Mouse (Mus musculus) embryonic facial prominence, embryonic 13.5 days (tissue): Measurements from ENCODE around the gene Matn1. TPM values are rescaled to one million over a fixed set of nuclear protein-coding genes. Genes with fewer than 3 reads are reported as not detected.

ENCODE experiments used
- ATAC-seq: fragments of 200-750 bp; cut with Nextera tagmentation; 2 replicates; pipeline ENCODE4 v1.8.0; 2017; ENCODE audit warnings: low read depth; ENCODE audit not compliant: insufficient number of reproducible peaks, insufficient read depth, low FRiP score, low TSS enrichment
- H3K27ac ChIP-seq: fragments of 300-500 bp; sonication (generic); 2 replicates; pipeline ENCODE4 v1.5.1; 2015; ENCODE audit warnings: moderate library complexity, mild to moderate bottlenecking, inconsistent platforms
- H3K27me3 ChIP-seq: fragments of 300-500 bp; sonication (generic); 2 replicates; pipeline ENCODE4 v1.6.1; 2015; ENCODE audit warnings: mild to moderate bottlenecking, inconsistent platforms
- H3K36me3 ChIP-seq: fragments of 300-500 bp; sonication (generic); 2 replicates; pipeline ENCODE4 v1.6.1; 2015; ENCODE audit warnings: mild to moderate bottlenecking, inconsistent platforms
- H3K4me1 ChIP-seq: fragments of 300-500 bp; sonication (generic); 2 replicates; pipeline ENCODE4 v1.6.1; 2015; ENCODE audit warnings: inconsistent platforms
- H3K4me2 ChIP-seq: fragments of 300-500 bp; sonication (generic); 2 replicates; pipeline ENCODE4 v1.6.1; 2015; ENCODE audit warnings: moderate library complexity, mild to moderate bottlenecking, inconsistent platforms
- H3K4me3 ChIP-seq: fragments of 300-500 bp; sonication (generic); 2 replicates; pipeline ENCODE4 v1.5.1; 2015; ENCODE audit warnings: mild to moderate bottlenecking, inconsistent platforms
- H3K9ac ChIP-seq: fragments of 300-500 bp; sonication (generic); 2 replicates; pipeline ENCODE4 v1.6.1; 2015; ENCODE audit warnings: mild to moderate bottlenecking, inconsistent platforms
- H3K9me3 ChIP-seq: fragments of 300-500 bp; sonication (generic); 2 replicates; pipeline ENCODE4 v1.6.1; 2016; ENCODE audit warnings: inconsistent platforms
- WGBS: fragments of 180-500 bp; shearing (Covaris S2); methylation state at CpG from one replicate; pipeline ENCODE4 v1.1.7; 2015; ENCODE audit warnings: mixed read lengths; 5-methylcytosine and 5-hydroxymethylcytosine counted together
- polyA plus RNA-seq: library from polyadenylated mRNA; unstranded; fragments of >200 nt; fragmentation: Nextera tagmentation; extraction: Ambion mirVana; gene quantifications from 2 replicates; pipeline ENCODE4 v1.2.1, GENCODE M21; 2015

Matn1 gene
- polyA plus RNA-seq, 1 experiment from 2014 or later = 28.7 TPM

DNA sequence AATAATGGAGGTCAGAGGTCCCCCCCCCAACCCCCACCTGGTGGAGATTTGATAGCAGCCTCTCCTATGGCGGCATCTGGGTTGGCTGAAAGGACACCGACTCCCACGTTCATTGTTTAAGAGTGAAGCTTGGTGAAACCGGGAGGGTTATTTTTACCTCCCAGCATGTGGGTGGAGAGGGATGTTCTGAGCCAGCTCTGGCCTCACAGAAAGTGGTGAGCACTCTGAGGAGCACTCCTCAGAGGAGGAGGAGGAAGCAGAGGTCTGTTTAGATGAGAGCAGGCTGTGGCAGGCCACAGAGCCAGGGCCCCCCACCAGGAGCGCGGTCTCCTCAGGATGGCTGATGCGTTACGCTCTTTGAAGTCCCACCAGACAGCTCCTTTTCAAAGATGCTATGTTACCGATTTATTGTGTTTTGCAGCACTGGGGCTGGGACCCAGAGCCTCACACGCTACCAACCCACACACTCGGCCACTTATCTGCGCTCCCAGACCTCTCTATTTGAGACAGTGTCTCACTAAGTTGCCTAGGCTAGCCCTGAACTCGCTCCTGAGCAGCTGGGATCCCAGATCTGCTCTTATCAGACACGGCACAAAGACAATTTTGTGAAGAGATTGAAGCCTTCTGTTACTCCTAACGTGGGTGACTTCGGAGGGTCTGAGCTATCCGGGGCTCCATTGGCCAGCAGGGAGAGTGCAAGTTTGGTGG is 34.9 kb upstream of the Matn1 start:
- Histone ChIP-seq H3K9me3 (no peaks in the 10 kb centered on the region), H3K4me2 (no peak overlapping the region), H3K4me1 (peaks cover 33% of the 10 kb centered on the region), H3K27ac (no peak overlapping the region), H3K36me3 (no peaks in the 10 kb centered on the region), H3K27me3 (no peaks in the 10 kb centered on the region), H3K9ac (no peak overlapping the region), H3K4me3 (no peak overlapping the region)
- ATAC-seq = no peak
- 60% methylated on average over 17 of the region's 17 CpGs for WGBS

DNA sequence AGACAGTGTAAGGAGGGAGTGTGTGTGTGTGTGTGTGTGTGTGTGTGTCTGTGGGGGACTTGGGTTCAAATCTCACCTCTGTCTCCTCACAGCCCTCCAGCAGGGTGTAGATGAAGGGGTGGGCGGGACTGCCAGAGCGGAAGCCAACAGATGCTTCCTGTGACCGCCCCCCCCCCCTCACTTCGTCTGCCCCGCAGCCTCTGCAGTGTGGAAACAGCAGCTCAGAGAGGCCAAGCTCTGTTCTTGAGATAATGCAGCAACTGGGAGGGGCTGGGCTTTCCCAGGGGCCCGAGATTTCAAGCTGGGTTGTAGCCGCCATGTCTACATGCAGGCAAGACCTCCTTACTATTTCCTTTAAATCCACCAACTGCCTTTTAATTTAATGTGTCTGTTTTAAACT is 33.5 kb upstream of the Matn1 start:
- no peak for ATAC-seq
- H3K27ac ChIP-seq = no peak overlapping the region
- H3K4me3 ChIP-seq = no peak overlapping the region
- H3K36me3 ChIP-seq = no peaks in the 10 kb centered on the region
- H3K4me2 ChIP-seq = no peak overlapping the region
- H3K9ac ChIP-seq = no peak overlapping the region
- no peaks in the 10 kb centered on the region for H3K27me3 ChIP-seq
- 48% methylated on average over 7 of the region's 7 CpGs for WGBS
- no peaks in the 10 kb centered on the region for H3K9me3 ChIP-seq
- peaks cover 26% of the 10 kb centered on the region for H3K4me1 ChIP-seq

DNA sequence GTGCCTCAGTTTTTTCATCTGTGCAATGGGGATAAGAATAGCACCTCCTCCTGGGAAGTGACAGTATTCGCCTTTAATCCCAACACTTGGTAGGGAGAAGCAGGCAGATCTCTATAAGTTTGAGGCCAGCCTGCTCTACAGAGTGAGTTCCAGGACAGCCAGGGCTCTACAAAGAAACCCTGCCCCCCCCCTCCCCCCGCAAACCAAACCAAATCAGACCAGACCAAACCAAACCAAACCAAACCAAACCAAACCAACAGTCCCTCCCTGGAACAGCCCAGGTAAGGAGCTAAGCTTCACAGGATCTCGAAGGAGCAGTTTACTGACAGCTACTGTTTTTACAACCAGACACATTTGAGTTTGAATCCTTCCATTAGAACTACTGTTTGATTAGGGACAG is 31.6 kb upstream of the Matn1 start:
- WGBS = 88% methylated on average over 3 of the region's 3 CpGs
- ATAC-seq = no peak
- Histone ChIP-seq H3K9me3 (no peaks in the 10 kb centered on the region), H3K4me1 (peaks cover 13% of the 10 kb centered on the region), H3K4me3 (no peak overlapping the region), H3K27ac (no peak overlapping the region; the same call in 1 of the 2 replicates), H3K9ac (no peak overlapping the region), H3K36me3 (no peaks in the 10 kb centered on the region), H3K4me2 (no peak overlapping the region), H3K27me3 (no peaks in the 10 kb centered on the region)

DNA sequence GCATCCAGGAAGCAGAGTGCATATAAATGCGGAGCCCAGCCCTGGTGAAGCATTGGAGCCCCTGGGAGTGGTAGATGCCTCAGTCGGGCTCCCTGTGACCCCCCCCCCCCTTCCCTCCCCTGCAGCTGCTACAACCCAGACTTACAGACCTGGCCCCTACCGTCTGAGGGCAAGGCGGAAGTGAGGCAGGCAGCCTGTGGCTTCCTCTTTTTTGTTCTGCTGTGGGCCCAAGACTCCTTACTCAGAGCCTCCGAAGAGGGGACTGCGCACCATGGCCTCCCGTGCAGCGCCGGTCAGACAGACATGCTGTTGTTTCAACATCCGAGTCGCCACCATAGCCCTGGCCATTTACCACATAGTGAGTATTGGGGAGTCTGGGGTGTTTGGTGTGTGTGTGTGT is 31.1 kb upstream of the Matn1 start, which contains the start of gene Laptm5:
Gene Laptm5, plus strand, starts transcription at position 49 of the 400 bp plus-strand sequence.
- no peak within 1 kb of the TSS for H3K9ac ChIP-seq
- 55% methylated on average over 11 of the region's 11 CpGs for WGBS

DNA sequence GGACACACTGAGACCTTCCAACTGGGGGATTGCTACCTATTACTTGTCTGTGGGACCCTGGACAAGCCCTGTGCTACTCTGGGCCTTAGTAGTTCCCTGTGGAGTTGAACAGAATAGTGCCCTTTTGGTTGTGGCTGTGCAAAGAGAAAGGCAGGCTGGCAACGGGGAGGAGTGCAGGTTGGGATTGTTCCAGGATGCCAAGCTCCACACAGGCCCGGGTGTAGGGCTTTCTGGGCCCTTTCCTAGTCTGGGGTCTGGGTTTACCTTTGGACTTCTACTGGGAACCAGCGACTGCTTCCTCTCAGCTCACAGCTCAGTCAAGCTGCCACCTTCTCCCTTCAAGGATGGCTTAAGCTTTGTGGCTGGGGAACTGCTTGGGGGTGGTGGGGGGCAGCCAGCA is 30.7 kb upstream of the Matn1 start:
- no peak overlapping the region; the same call in 1 of the 2 replicates for H3K27ac ChIP-seq
- H3K36me3 ChIP-seq = no peaks in the 10 kb centered on the region
- H3K9me3 ChIP-seq = no peaks in the 10 kb centered on the region
- no peaks in the 10 kb centered on the region for H3K27me3 ChIP-seq
- no peak overlapping the region for H3K4me3 ChIP-seq
- ATAC-seq = no peak
- H3K9ac ChIP-seq = no peak overlapping the region
- peaks cover 13% of the 10 kb centered on the region for H3K4me1 ChIP-seq
- no peak overlapping the region for H3K4me2 ChIP-seq
- 73% methylated on average over 3 of the region's 3 CpGs for WGBS

More for the DNA sequence above, 31.1 kb upstream of the Matn1 start, which contains the start of gene Laptm5:
- Histone ChIP-seq H3K4me3 (no peak within 1 kb of the TSS), H3K4me2 (no peak within 1 kb of the TSS), H3K4me1 (peaks cover 13% of the 10 kb centered on the region), H3K9me3 (no peaks in the 10 kb centered on the region), H3K27ac (no peak within 1 kb of the TSS; the same call in 1 of the 2 replicates), H3K27me3 (no peaks in the 10 kb centered on the region), H3K36me3 (no peaks in the 10 kb centered on the region)
- ATAC-seq = 0 out of 2 replicates have a peak, but pooled peaks have one; percentile 21

DNA sequence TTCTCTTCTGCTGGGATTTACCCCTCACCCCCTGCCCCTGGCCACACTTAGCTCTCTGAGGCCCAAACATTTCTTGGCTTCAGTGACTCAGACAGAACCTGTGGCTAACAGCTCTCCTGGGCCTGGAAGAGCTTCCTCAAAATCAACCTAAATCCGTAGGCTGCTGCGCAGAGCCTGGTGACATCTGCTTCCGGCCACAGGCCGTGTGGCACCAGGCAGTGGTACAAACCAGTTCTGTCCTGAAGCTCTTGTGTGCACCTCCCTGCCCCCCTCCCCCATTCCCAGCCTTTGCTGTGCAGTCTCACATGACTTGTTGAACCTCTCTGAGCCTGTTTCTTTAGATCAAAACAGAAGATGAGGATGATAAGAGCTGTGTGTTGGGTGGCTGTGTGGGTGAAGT is 30.2 kb upstream of the Matn1 start:
- no peak overlapping the region for H3K9ac ChIP-seq
- H3K4me2 ChIP-seq = no peak overlapping the region
- H3K27me3 ChIP-seq = no peaks in the 10 kb centered on the region
- H3K9me3 ChIP-seq = no peaks in the 10 kb centered on the region
- H3K4me3 ChIP-seq = no peak overlapping the region
- no peak overlapping the region for H3K27ac ChIP-seq
- 69% methylated on average over 4 of the region's 4 CpGs for WGBS
- H3K4me1 ChIP-seq = peaks cover 10% of the 10 kb centered on the region
- no peaks in the 10 kb centered on the region for H3K36me3 ChIP-seq
- no peak for ATAC-seq

DNA sequence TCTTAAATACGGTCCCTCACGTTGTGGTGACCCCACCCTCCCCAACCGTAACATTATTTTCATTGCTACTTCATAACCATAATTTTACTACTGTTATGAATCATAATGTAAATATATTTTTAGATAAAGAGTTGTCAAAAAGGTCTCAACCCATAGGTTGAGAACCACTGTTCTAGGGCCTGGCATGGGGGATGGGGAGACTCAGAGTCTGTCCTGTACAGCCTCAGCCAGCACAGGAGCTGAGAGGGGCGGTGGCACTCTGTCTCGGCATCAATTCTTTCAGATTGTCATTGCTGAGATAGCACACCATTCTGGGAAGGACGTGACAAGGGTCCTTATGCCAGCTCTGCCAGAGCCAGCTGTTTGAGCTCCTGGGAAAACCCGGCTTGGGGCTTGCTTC is 29.7 kb upstream of the Matn1 start:
- Histone ChIP-seq H3K36me3 (no peaks in the 10 kb centered on the region), H3K4me2 (no peak overlapping the region), H3K9ac (no peak overlapping the region), H3K27ac (no peak overlapping the region), H3K4me3 (no peak overlapping the region), H3K9me3 (no peaks in the 10 kb centered on the region), H3K4me1 (peaks cover 7% of the 10 kb centered on the region), H3K27me3 (no peaks in the 10 kb centered on the region)
- 70% methylated on average over 7 of the region's 7 CpGs for WGBS
- ATAC-seq = no peak

DNA sequence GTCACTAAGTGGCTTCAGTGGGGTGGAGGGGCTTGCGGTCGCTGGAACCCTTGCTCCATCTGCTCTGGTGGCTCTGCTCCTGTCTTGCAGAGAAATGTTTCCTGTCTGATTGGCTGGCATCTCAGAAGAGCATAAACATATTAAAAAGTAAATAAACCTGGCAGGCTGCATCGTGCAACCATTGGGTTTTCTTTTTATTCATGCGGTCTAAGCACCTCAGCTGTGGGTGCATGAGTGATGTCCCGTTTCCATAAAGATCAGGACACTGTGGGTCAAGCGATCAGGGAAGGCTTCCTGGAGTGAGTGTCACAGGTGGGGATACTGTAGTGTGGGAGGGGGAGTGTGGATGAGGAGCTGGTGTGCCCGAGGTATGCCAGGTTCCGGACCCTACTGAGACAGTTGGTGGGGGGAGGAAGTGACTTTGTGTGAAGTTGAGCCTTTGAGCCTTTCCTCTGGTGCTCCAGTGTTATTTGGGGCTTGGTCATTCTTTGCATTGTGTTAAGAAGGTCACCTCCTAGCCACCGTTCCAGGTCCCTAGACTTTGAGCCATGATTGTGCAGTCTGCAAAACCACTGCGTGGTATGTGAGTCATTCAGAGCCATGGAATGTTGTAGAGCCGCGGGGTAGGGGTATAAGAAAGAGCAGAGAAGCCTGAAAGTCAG is 29.0 kb upstream of the Matn1 start:
- 70% methylated on average over 12 of the region's 12 CpGs for WGBS
- Histone ChIP-seq H3K27ac (no peak overlapping the region), H3K9ac (no peak overlapping the region), H3K4me1 (peaks cover 12% of the 10 kb centered on the region), H3K36me3 (no peaks in the 10 kb centered on the region), H3K4me3 (no peak overlapping the region), H3K9me3 (no peaks in the 10 kb centered on the region), H3K27me3 (no peaks in the 10 kb centered on the region), H3K4me2 (no peak overlapping the region)
- ATAC-seq = no peak

DNA sequence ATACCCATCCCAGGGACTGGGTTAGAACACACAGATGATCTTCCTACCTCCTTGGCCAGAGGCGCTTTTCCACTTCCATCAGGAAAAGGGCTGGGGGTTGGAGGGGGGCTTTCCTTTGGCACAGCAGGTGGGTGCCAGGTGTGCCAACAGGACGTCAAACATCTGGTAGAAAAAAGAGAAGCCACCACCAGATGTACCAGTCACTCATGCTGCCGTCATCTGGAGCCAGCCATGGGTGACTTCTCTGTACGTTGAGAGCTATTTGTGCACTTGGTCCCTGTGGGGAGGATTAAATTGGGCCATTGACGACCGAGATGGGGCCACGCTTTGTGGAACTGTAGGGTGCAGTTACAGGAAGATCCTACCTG is 28.5 kb upstream of the Matn1 start:
- Histone ChIP-seq H3K9ac (no peak overlapping the region), H3K27ac (no peak overlapping the region), H3K36me3 (no peaks in the 10 kb centered on the region), H3K4me1 (peaks cover 12% of the 10 kb centered on the region), H3K27me3 (no peaks in the 10 kb centered on the region), H3K9me3 (no peaks in the 10 kb centered on the region), H3K4me3 (no peak overlapping the region), H3K4me2 (no peak overlapping the region)
- 55% methylated on average over 7 of the region's 7 CpGs for WGBS
- no peak for ATAC-seq

DNA sequence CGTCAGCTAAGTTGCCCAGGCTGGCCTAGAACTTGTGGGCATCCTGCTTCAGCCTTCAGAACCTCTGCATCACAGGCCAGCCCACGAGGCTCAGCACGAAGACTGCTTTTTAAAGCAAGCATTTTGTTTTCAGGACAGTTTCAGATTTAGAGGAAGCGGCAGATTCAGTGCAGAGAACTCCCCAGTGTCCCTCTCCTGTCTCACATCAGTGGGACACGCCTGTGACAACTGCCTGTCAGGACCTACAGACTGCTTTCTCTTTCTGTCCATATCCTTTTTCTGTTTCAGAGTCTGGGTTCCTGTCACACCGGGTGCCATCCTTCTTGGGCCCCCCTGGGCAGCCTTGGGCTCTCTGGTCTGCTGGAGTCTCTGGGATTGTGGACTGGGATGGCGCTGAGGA is 27.5 kb upstream of the Matn1 start:
- H3K9me3 ChIP-seq = no peaks in the 10 kb centered on the region
- H3K4me3 ChIP-seq = no peak overlapping the region
- no peak for ATAC-seq
- H3K27ac ChIP-seq = no peak overlapping the region
- WGBS = 85% methylated on average over 7 of the region's 7 CpGs
- H3K27me3 ChIP-seq = no peaks in the 10 kb centered on the region
- no peaks in the 10 kb centered on the region for H3K36me3 ChIP-seq
- no peak overlapping the region for H3K9ac ChIP-seq
- peaks cover 18% of the 10 kb centered on the region for H3K4me1 ChIP-seq
- H3K4me2 ChIP-seq = no peak overlapping the region

DNA sequence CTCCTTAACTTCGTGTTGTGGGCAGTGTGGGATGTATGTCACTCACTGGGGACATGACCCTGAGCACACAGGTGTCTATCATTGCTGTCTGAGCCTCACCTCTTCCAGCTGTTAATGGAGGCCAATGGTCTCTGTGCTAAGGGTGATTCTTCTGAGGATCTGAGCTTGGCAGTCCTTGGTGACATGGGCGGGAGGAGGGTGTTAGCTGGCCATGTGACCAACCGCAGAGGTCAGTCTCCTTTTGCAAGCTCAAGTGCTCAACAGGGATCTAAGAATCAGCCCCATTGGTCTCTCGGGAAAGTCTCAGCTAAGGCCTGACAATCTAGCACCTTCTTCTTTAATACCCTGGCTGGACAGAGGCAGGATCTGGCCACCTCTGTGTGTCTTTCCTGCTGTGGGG is 26.6 kb upstream of the Matn1 start:
- Histone ChIP-seq H3K27ac (no peak overlapping the region), H3K9me3 (no peaks in the 10 kb centered on the region), H3K27me3 (no peaks in the 10 kb centered on the region), H3K4me3 (no peak overlapping the region), H3K4me2 (no peak overlapping the region), H3K9ac (no peak overlapping the region), H3K4me1 (peaks cover 18% of the 10 kb centered on the region), H3K36me3 (no peaks in the 10 kb centered on the region)
- 77% methylated on average over 4 of the region's 4 CpGs for WGBS
- no peak for ATAC-seq
